Mouse (Mus musculus) ES-E14 (cell line): Measurements from ENCODE around the gene Lrp6. TPM values are rescaled to one million over a fixed set of nuclear protein-coding genes. Genes with fewer than 3 reads are reported as not detected.

Experiments
- DNase-seq: peaks from one replicate; pipeline ENCODE4 v3.0.0-alpha.2; 2013; ENCODE audit warnings: low read depth, low spot score
- H3K27ac ChIP-seq: 2 replicates; pipeline ENCODE4 v1.5.1; 2012; ENCODE audit warnings: low read depth, mild to moderate bottlenecking, low read length, moderate library complexity, mixed read lengths; ENCODE audit not compliant: poor library complexity, insufficient read depth, severe bottlenecking
- H3K36me3 ChIP-seq: 2 replicates; pipeline ENCODE4 v1.6.1; 2012; ENCODE audit warnings: mild to moderate bottlenecking, low read length, moderate library complexity, mixed read lengths; ENCODE audit not compliant: control insufficient read depth, poor library complexity, insufficient read depth, severe bottlenecking
- H3K4me1 ChIP-seq, 2 experiments: fragments of 150-350 bp in 1 of 2; sonication (generic) in 1 of 2; 2 replicates each; pipeline ENCODE4 v1.6.1; 2012; ENCODE audit warnings: low read length in 2 of 2, mild to moderate bottlenecking in 1 of 2, mixed read lengths in 1 of 2; ENCODE audit not compliant: control insufficient read depth in 2 of 2, insufficient read depth in 2 of 2, poor library complexity in 1 of 2
- H3K4me3 ChIP-seq, 2 experiments: fragments of 150-350 bp in 1 of 2; sonication (generic) in 1 of 2; 2 replicates each; pipeline ENCODE4 v1.5.1; 2012; ENCODE audit warnings: low read length in 2 of 2, low read depth in 1 of 2, mild to moderate bottlenecking in 1 of 2, mixed read lengths in 1 of 2; ENCODE audit not compliant: insufficient read depth in 1 of 2, poor library complexity in 1 of 2, severe bottlenecking in 1 of 2
- H3K9ac ChIP-seq: 2 replicates; pipeline ENCODE4 v1.6.1; 2012; ENCODE audit warnings: low read depth, mild to moderate bottlenecking, low read length, mixed read lengths; ENCODE audit not compliant: poor library complexity, insufficient read depth, severe bottlenecking
- H3K9me3 ChIP-seq: fragments of 150-350 bp; sonication (generic); 2 replicates; pipeline ENCODE4 v1.6.1; 2012; ENCODE audit warnings: low read depth, mild to moderate bottlenecking, low read length; ENCODE audit not compliant: control insufficient read depth, insufficient read depth
- CHD2 ChIP-seq: IDR thresholded peaks from 2 replicates; pipeline ENCODE4 v1.6.1; 2014; ENCODE audit warnings: mild to moderate bottlenecking, low read depth, low read length, inconsistent platforms
- HCFC1 ChIP-seq: IDR thresholded peaks from 2 replicates; pipeline ENCODE4 v1.6.1; 2012; ENCODE audit warnings: low read length, inconsistent platforms, borderline replicate concordance; ENCODE audit not compliant: insufficient read depth
- MAFK ChIP-seq: IDR thresholded peaks from 2 replicates; pipeline ENCODE4 v1.6.1; 2014; ENCODE audit warnings: mild to moderate bottlenecking, low read depth, low read length, inconsistent platforms; ENCODE audit not compliant: insufficient read depth
- ZC3H11A ChIP-seq: IDR thresholded peaks from 2 replicates; pipeline ENCODE4 v1.6.1; 2012; ENCODE audit warnings: low read depth, mild to moderate bottlenecking, inconsistent platforms, low read length, borderline replicate concordance
- ZNF384 ChIP-seq: IDR thresholded peaks from 2 replicates; pipeline ENCODE4 v1.6.1; 2012; ENCODE audit warnings: low read depth, low read length, inconsistent platforms
- in situ Hi-C, 2 experiments: fragments of 600-800 bp; cut with MboI; formaldehyde crosslinking; loops; one replicate each; pipeline ENCODE4 v1.15.1; 2025; ENCODE audit warnings: low sequenced_read_pairs in 2 of 2, inconsistent platforms in 1 of 2; ENCODE audit not compliant: unreplicated experiment in 2 of 2
- total RNA-seq: library from RNA; depleted of rRNA; stranded (reverse); fragments of 300-350 nt; gene quantifications from 2 replicates; pipeline ENCODE4 v1.2.3, GENCODE M21; 2012; rRNA removed

Gene Lrp6
- 46.8 and 72.9 TPM in 2 replicates for total RNA-seq

DNA sequence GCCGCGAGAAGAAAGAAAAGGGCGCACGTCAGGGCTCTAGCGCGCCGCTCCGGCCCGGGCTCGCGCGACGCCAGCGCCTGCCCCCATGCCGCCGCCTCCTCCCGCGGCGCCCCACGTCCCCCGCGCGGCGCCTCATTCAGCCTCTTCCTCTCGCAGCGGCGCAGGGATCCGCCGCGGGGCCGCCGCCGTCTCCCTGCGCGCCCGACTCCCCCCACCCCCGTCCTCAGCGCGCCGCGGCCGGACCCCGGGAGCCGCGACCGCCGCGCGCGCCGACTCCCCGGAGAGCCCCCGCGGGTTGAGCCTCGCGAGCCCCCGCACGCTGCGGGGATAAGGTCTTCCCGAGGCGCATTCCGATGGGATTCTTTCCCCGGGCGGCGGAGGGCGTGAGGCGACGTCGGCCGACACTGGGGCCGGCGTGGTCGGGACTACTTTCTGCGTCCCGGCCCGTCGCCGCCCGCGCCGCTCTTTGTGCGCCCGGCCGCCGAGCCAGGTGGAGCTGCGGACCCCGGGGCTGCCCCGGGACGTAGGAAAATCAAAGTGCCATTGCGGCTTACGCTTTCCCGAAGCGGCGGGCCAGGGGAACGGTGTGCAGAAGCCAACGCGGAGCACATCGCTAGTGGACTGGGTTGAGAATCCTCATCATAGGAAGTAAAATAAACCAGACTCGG, at the start of gene Lrp6:
Gene Lrp6, minus strand, starts transcription at position 148 of the 668 bp plus-strand sequence.
- Histone ChIP-seq H3K9ac (peak within 1 kb of the TSS; percentile 98), H3K27ac (peak within 1 kb of the TSS; percentile 89; the same call in 1 of the 2 replicates), H3K36me3 (no peaks in the 10 kb centered on the region), H3K4me1 (peaks cover 2% of the 10 kb centered on the region in 2 experiments; a peak in 2 of 4 replicates), H3K4me3 (peak within 1 kb of the TSS; percentile 93 to 99), H3K9me3 (no peaks in the 10 kb centered on the region)
- no peak for TF ChIP-seq CHD2
- in situ Hi-C loops: no loop called here
- peak; percentile 59 for DNase-seq

DNA sequence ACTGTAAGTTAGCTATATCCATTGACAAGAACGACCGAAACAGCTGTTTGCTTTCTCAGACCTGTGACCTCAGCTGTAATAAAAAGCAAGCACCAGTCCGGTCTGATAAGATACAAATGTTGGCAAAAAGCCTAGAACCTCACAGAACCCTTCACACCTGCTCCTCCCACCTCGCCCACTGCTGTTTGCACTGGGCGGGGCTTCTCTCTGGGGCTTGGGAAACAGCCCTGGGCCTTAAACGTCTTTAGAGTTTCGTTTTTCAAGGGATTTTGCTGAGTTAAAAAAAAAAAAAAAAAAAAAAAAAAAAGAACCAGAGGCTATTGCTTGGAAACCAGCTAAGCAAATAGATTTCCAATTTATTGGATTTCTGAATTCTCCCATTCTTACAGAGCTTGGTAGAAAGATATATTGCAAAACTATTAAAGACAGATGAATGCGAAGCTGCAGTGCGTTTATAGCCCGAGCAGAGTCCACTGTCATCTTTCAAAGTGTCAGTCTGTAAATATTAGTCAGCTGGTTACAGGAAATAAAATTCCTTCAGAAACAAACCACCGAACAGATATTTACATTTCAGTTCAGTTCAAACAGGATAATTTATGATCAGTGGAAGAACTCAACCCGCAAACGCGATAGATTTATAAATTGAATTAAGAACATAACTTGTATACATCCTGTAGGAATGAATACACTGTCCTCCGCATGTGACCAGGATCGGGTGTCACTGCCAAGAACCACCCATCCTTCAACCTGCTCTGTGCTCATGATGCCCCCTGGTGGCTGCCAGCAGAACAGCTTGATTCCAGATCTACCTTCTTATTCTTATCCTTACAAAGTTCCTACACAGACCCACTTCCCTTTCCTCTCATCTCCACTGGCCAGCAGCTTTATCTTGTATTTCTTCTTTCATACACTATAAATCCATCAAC, 48.2 kb upstream of the Lrp6 start:
- in situ Hi-C loops: loop anchor here (5.0 to 25.0 kb wide), 3 partner anchors 178 to 650 kb away; no protein-coding TSS in a partner anchor
- Histone ChIP-seq H3K4me3 (no peak overlapping the region), H3K9ac (no peak overlapping the region), H3K9me3 (no peaks in the 10 kb centered on the region), H3K36me3 (no peaks in the 10 kb centered on the region), H3K4me1 (0 out of 4 replicates have a peak, but pooled peaks cover 0 to 2% of the 10 kb centered on the region in 2 experiments), H3K27ac (no peak overlapping the region)
- DNase-seq: peak; percentile 61
- TF ChIP-seq CHD2 (no peak), ZC3H11A (peak; percentile 52; the same call in 1 of the 2 replicates), HCFC1 (no peak), ZNF384 (peak; percentile 72; the same call in 1 of the 2 replicates), MAFK (no peak)

DNA sequence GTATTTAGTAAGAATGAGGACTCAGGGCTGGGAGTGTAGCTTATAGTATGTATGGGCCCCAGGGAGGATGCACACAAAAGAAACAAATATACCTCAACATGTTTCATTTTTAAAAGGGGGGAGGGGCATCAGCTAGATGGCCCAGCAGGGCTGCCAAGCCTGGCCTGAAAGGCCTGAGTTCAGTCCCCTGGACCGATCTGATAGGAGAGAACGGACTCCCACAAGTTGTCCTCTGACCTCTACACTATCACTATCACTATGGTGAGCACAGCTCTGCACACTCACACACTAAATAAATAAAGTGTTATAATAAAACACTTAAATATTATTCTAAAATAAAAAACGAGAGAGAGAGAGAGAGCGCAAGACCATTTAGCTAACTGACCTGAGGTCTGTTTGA, 47.6 kb upstream of the Lrp6 start:
- in situ Hi-C loops: loop anchor here (10.0 to 25.0 kb wide), 2 partner anchors 177 to 650 kb away; no protein-coding TSS in a partner anchor
- H3K9ac ChIP-seq: no peak overlapping the region
- DNase-seq: no peak
- TF ChIP-seq ZNF384: no peak
- no peak for TF ChIP-seq CHD2
- TF ChIP-seq HCFC1: no peak
- peaks cover 0 to 2% of the 10 kb centered on the region in 2 experiments; a peak in 2 of 4 replicates for H3K4me1 ChIP-seq
- no peak overlapping the region for H3K27ac ChIP-seq
- no peaks in the 10 kb centered on the region for H3K36me3 ChIP-seq
- H3K4me3 ChIP-seq: no peak overlapping the region
- H3K9me3 ChIP-seq: no peaks in the 10 kb centered on the region

DNA sequence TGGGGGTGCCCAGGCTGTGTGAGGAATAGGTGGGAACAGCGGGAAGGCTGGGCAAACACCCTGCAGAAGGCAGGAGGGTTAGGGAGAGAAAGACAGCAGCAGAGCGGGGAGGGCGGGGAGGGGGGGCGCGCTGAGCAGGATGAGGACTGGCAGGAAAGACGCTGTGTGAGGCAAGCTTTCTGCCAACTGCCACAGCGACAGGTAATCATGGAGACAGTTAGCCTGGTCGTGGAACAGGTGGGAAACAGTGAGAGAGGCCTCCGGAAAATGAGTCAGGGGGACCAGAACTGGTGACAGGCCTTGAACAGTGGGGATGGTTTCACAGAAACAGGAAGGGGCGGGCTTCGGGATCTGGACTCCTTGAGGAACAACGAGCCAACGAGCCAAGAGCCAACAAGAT, 45.1 kb upstream of the Lrp6 start:
- no peak for DNase-seq

More for the DNA sequence above, 45.1 kb upstream of the Lrp6 start:
- peak overlapping the region; percentile 38; the same call in 1 of the 2 replicates for H3K9ac ChIP-seq
- no peaks in the 10 kb centered on the region for H3K9me3 ChIP-seq
- TF ChIP-seq CHD2 (no peak), ZNF384 (no peak), HCFC1 (no peak), MAFK (no peak), ZC3H11A (no peak)
- peaks cover 0 to 2% of the 10 kb centered on the region in 2 experiments; a peak in 2 of 4 replicates for H3K4me1 ChIP-seq
- no peaks in the 10 kb centered on the region for H3K36me3 ChIP-seq
- peak overlapping the region in 1 of 2 experiments; percentile 5; a peak in 1 of 4 replicates for H3K4me3 ChIP-seq
- no peak overlapping the region for H3K27ac ChIP-seq
- in situ Hi-C loops: loop anchor here (10.0 to 25.0 kb wide), 2 partner anchors 175 to 647 kb away; no protein-coding TSS in a partner anchor
